Mouse (Mus musculus) megakaryocyte, embryonic 14.5 days (primary cell): ENCODE measurements at regions not wholly inside any gene's neighbourhood (a gene's known extent, or its start where the extent isn't known, plus 50 kb on each side); places are given as distances from the start of the nearest gene placed in this dataset.

ENCODE experiments used
- FLI1 ChIP-seq: IDR thresholded peaks from 2 replicates; pipeline ENCODE4 v1.6.1; 2012; ENCODE audit warnings: low read length, inconsistent platforms, mixed read lengths
- GATA1 ChIP-seq: IDR thresholded peaks from 3 replicates; pipeline ENCODE4 v1.6.1; 2012; ENCODE audit warnings: mixed read lengths, low read length, inconsistent platforms, borderline replicate concordance

- TF ChIP-seq GATA1 (no peak), FLI1 (no peak)
Observed at GRCm38 (mm10) chr14:67139674-67140073, 1130.7 kb upstream of the Gulo start.
